Mouse (Mus musculus) heart, adult 2 months (tissue): ENCODE measurements around the gene Pkm. TPM values are rescaled to one million over a fixed set of nuclear protein-coding genes. Genes with fewer than 3 reads are reported as not detected.

Source experiments
- DNase-seq, 2 experiments: peaks; one replicate each; pipeline ENCODE4 v3.0.0; 2021
- H3K27ac ChIP-seq: fragments of 200-600 bp; 2 replicates; pipeline ENCODE4 v1.8.1; 2022
- H3K27me3 ChIP-seq: fragments of 200-500 bp; 2 replicates; pipeline ENCODE4 v1.6.1; 2012; ENCODE audit warnings: mild to moderate bottlenecking, low read length, inconsistent platforms, mixed read lengths; ENCODE audit not compliant: control insufficient read depth, insufficient read depth
- H3K36me3 ChIP-seq: fragments of 200-500 bp; 2 replicates; pipeline ENCODE4 v1.6.1; 2012; ENCODE audit warnings: low read length, inconsistent platforms; ENCODE audit not compliant: control insufficient read depth, insufficient read depth
- H3K4me1 ChIP-seq: fragments of 200-500 bp; 2 replicates; pipeline ENCODE4 v1.6.1; 2011; ENCODE audit warnings: low read length; ENCODE audit not compliant: control insufficient read depth, insufficient read depth
- H3K4me3 ChIP-seq: fragments of 200-600 bp; 2 replicates; pipeline ENCODE4 v1.8.1; 2022
- H3K79me2 ChIP-seq: fragments of 200-500 bp; replicated peaks from 2 replicates; pipeline ENCODE4 v1.6.1; 2012; ENCODE audit warnings: mild to moderate bottlenecking, inconsistent platforms, low read length, moderate library complexity, mixed read lengths; ENCODE audit not compliant: control insufficient read depth, insufficient read depth
- H3K9ac ChIP-seq: fragments of 200-500 bp; 2 replicates; pipeline ENCODE4 v1.6.1; 2012; ENCODE audit warnings: low read depth, mild to moderate bottlenecking, control low read depth, inconsistent platforms, low read length, mixed read lengths
- CTCF ChIP-seq: fragments of 200-600 bp; IDR thresholded peaks from 2 replicates; pipeline ENCODE4 v1.8.1; 2022; ENCODE audit warnings: antibody characterized with exemption, mild to moderate bottlenecking, moderate library complexity
- EP300 ChIP-seq: fragments of 200-500 bp; IDR thresholded peaks from 2 replicates; pipeline ENCODE4 v1.6.1; 2011; ENCODE audit warnings: low read depth, low read length, control low read depth; ENCODE audit not compliant: insufficient read depth
- POLR2A ChIP-seq: fragments of 200-500 bp; IDR thresholded peaks from 2 replicates; pipeline ENCODE4 v1.6.1; 2011; ENCODE audit warnings: mild to moderate bottlenecking, low read depth, low read length, control low read depth; ENCODE audit not compliant: insufficient read depth
- WGBS: fragments of 180-500 bp; shearing (Covaris S2); methylation state at CpG from one replicate; pipeline ENCODE4 v1.1.7; 2018; 5-methylcytosine and 5-hydroxymethylcytosine counted together
- intact Hi-C: fragments of 180-260 bp; cut with DNase I; formaldehyde crosslinking; loops from one replicate; pipeline ENCODE4 v1.15.1; 2025
- polyA plus RNA-seq: library from polyadenylated mRNA; depleted of rRNA; stranded (reverse); fragments of >200 nt; gene quantifications from 2 replicates; pipeline ENCODE4 v1.2.3, GENCODE M21; 2012
- total RNA-seq, 2 experiments: library from RNA; stranded (reverse); gene quantifications; 2 replicates each; pipeline ENCODE4 v1.2.3; 2021

The Pkm gene
- total and polyA plus RNA-seq, 3 experiments = 1,073 to 1,773 (median 1,081) TPM

- intact Hi-C loops = no loop called here
- no peak overlapping the region for H3K4me3 ChIP-seq
- no peaks in the 10 kb centered on the region for H3K4me1 ChIP-seq
- H3K27ac ChIP-seq = no peak overlapping the region
- no peaks in the 10 kb centered on the region for H3K79me2 ChIP-seq
- H3K27me3 ChIP-seq = no peaks in the 10 kb centered on the region
- TF ChIP-seq CTCF (no peak), POLR2A (no peak)
- H3K36me3 ChIP-seq = no peaks in the 10 kb centered on the region
- DNase-seq = no peak
- no peak overlapping the region for H3K9ac ChIP-seq
- WGBS = 79% methylated on average over 7 of the region's 7 CpGs
Observed at GRCm38 (mm10) chr9:59701094-59701493, 44.9 kb downstream of the Pkm start.

GRCm38 (mm10) chr9:59703099-59703498, 46.9 kb downstream of the Pkm start:
- WGBS = 79% methylated on average over 6 of the region's 6 CpGs
- intact Hi-C loops = no loop called here

DNA sequence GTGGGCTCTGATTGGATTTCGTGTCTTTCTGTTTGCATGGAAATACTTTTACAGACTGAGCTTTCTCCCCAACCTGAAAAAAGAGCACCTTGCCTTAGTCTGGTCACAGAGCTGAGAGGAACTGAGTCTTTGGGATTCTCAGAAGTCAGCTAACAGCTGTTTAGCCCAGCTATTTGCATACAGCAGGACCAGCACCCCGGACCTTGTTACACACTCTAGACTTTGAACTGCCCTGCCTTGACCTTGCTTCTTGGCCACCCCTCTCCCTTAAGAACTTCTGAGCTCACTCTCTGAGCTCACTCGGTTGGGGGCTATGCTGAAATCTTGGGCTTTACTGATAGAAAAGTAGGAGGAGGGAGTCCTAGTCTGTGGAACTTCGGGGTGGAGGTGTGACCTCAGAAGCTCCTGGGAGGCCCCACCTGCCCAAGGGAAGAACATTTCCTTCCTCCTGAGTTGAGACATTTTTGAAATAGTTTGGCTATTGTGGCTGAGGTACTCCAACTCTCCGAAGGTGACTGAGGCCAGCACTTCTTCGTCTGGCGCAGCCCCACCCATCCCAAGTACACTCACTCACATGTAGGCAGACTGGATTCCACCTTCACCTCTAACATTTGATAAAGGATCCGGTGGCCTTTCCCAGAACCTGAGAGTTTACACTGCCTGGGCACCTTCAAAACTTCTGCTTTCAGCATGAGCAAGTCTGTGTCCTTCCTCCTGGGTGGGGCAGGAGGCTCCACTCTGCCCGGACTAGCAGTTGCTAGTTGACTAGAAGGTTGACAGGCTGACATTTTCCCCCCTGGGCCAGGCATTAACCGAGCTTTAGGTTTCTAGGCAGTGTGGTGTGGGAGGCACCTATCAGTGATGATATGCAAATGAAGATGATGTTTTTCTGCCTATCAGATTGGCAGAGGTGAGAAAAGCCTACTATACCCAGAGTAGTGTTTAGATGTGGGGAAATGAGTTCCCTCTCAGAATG, 51.0 kb downstream of the Pkm start:
- Histone ChIP-seq H3K9ac (no peak overlapping the region), H3K4me1 (no peaks in the 10 kb centered on the region), H3K27ac (no peak overlapping the region), H3K36me3 (no peaks in the 10 kb centered on the region), H3K27me3 (no peaks in the 10 kb centered on the region; the same call in 1 of the 2 replicates), H3K4me3 (no peak overlapping the region), H3K79me2 (no peaks in the 10 kb centered on the region)
- no peak for TF ChIP-seq POLR2A
- TF ChIP-seq EP300 = no peak
- no peak for TF ChIP-seq CTCF
- intact Hi-C loops = no loop called here
- DNase-seq = no peak
- 44% methylated on average over 10 of the region's 10 CpGs for WGBS

More at GRCm38 (mm10) chr9:59703099-59703498, 46.9 kb downstream of the Pkm start:
- H3K9ac ChIP-seq = no peak overlapping the region
- H3K36me3 ChIP-seq = no peaks in the 10 kb centered on the region
- no peak for DNase-seq
- H3K4me3 ChIP-seq = no peak overlapping the region
- no peak for TF ChIP-seq EP300
- TF ChIP-seq POLR2A = no peak
- no peak for TF ChIP-seq CTCF
- H3K27me3 ChIP-seq = no peaks in the 10 kb centered on the region; the same call in 1 of the 2 replicates
- no peaks in the 10 kb centered on the region for H3K4me1 ChIP-seq
- H3K27ac ChIP-seq = no peak overlapping the region
- H3K79me2 ChIP-seq = no peaks in the 10 kb centered on the region

DNA sequence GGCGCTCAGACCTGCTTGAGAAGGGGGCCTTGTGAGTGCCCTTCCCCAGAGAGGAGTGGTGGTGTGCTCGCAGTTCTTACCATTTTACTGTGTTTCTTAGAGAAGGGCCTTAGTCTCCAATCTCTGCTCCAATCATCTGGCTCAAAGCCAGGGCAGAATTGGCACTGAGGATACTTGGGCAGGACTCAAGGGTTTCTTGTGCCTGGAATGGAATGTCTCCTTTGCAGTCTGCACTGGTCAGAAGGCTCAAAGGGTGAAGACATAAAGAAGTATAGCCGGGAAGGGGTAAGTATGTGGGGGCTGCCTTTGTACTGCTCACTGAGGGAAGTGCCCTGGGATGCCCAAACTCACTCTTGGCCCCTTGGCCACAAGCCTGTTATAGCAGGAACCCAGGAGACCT, 53.1 kb downstream of the Pkm start:
- TF ChIP-seq POLR2A (no peak), EP300 (no peak), CTCF (no peak)

GRCm38 (mm10) chr9:59716275-59716898, 60.2 kb downstream of the Pkm start:
- TF ChIP-seq CTCF = no peak
- no peak for TF ChIP-seq POLR2A
- TF ChIP-seq EP300 = no peak
- 68% methylated on average over 7 of the region's 7 CpGs for WGBS
- H3K4me3 ChIP-seq = no peak overlapping the region
- H3K4me1 ChIP-seq = no peaks in the 10 kb centered on the region
- H3K27ac ChIP-seq = no peak overlapping the region
- H3K79me2 ChIP-seq = no peaks in the 10 kb centered on the region
- H3K36me3 ChIP-seq = no peaks in the 10 kb centered on the region
- intact Hi-C loops = no loop called here
- no peak overlapping the region for H3K9ac ChIP-seq
- H3K27me3 ChIP-seq = no peaks in the 10 kb centered on the region
- DNase-seq = no peak

More for the DNA sequence above, 53.1 kb downstream of the Pkm start:
- no peak for DNase-seq
- WGBS = 76% methylated on average over 3 of the region's 3 CpGs
- Histone ChIP-seq H3K79me2 (no peaks in the 10 kb centered on the region), H3K4me3 (no peak overlapping the region), H3K4me1 (no peaks in the 10 kb centered on the region), H3K36me3 (no peaks in the 10 kb centered on the region), H3K9ac (no peak overlapping the region), H3K27ac (no peak overlapping the region), H3K27me3 (no peaks in the 10 kb centered on the region; the same call in 1 of the 2 replicates)
- intact Hi-C loops = no loop called here

DNA sequence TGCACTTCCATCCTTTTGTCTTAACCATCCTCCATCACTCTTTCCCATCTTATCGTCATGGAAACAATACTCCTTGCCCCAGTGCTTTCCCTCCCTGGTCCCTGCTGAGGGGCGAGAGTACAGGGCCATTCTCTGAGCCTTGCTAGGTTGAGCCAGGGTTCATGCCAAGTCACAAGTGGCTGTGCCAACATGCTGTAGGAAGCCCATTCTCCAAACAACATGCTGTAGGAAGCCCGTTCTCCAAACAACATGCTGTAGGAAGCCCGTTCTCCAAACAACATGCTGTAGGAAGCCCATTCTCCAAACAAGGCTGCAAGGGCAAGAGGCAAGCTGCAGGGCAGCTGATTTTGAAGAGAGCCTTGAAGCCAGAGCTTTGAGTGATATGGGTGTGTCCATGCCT, 62.1 kb downstream of the Pkm start:
- Histone ChIP-seq H3K36me3 (no peaks in the 10 kb centered on the region), H3K27me3 (no peaks in the 10 kb centered on the region), H3K27ac (no peak overlapping the region), H3K79me2 (no peaks in the 10 kb centered on the region), H3K9ac (no peak overlapping the region), H3K4me1 (no peaks in the 10 kb centered on the region; the same call in 1 of the 2 replicates), H3K4me3 (no peak overlapping the region)
- 86% methylated on average over 4 of the region's 4 CpGs for WGBS
- no peak for DNase-seq
- intact Hi-C loops = no loop called here
- TF ChIP-seq EP300 (no peak), CTCF (no peak), POLR2A (no peak)
